Mouse (Mus musculus) duodenum, adult 2 months (tissue): Measurements from ENCODE around the gene Gm3424. TPM values are rescaled to one million over a fixed set of nuclear protein-coding genes. Genes with fewer than 3 reads are reported as not detected.

Experiments
- polyA plus RNA-seq: library from polyadenylated mRNA; depleted of rRNA; stranded (reverse); fragments of >200 nt; gene quantifications from 2 replicates; pipeline ENCODE4 v1.2.3, GENCODE M21; 2012; ENCODE audit warnings: low replicate concordance; rRNA removed

The Gm3424 gene
- not detected in 2 replicates for polyA plus RNA-seq

DNA sequence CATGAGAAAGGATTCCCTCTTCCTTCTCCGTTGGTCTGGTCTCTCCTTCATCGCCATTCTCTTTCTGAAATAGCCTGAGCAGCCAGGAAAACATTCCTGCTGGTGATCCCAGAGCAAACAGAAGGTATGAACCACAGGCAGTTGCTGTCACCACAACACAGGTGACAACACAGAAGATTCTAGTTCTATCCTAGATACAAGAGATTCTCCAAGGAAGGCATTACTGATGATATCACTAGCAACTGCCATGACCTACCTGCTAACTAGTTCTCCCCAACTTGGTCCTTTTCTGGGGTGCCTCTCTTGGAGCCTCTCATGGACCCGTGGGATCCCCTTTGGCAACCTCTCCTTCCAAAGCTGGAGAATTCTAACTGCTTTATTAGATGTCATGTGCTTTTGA, at the start of gene Gm3424:
TSS of gene Gm3424 (minus strand) at position 101 of the 400 bp plus-strand sequence.

DNA sequence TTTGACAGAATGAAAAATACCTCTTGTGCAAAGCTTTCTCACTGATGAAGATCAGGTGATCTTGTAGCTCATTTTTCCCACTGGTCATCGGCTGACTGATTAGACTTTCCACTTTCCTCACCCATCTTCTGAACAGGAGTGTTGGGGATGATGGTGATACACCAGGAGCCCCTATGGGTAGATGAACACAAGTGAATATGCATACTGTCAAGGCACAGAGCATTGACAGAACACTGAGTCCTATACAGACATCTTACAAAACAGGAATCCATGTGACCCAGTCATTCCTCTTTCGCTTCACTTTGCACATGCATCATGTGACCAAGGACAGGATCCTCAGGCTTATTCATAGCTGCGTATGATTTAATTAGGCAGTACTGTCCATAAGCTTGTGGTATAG, 22.2 kb downstream of the Gm3424 start, which contains the start of gene Gm3383:
TSS of gene Gm3383 (minus strand) at position 101 of the 400 bp plus-strand sequence.

Other genes with a start within 250 kb of the Gm3424 start
- not detected in 2 replicates for gene Gm8265, start 197.3 kb downstream of the Gm3424 start, polyA plus RNA-seq
- not detected in 2 replicates for gene Gm9603, start 142.9 kb downstream of the Gm3424 start, polyA plus RNA-seq
- not detected in 2 replicates for gene Gm3373, start 88.8 kb downstream of the Gm3424 start, polyA plus RNA-seq
- not detected in 2 replicates for gene Gm3383, start 22.3 kb downstream of the Gm3424 start, polyA plus RNA-seq
- not detected in 2 replicates for gene Gm8237, start 50.1 kb upstream of the Gm3424 start, polyA plus RNA-seq
- not detected in 2 replicates for gene Gm3248, start 131.4 kb upstream of the Gm3424 start, polyA plus RNA-seq
- gene Gm3453, start 148.8 kb upstream of the Gm3424 start, polyA plus RNA-seq: not detected in 2 replicates
- not detected in 2 replicates for gene Gm6337, start 227.9 kb upstream of the Gm3424 start, polyA plus RNA-seq